Mouse (Mus musculus) limb, embryonic 14.5 days (tissue): ENCODE measurements at regions not wholly inside any gene's neighbourhood (a gene's known extent, or its start where the extent isn't known, plus 50 kb on each side); places are given as distances from the start of the nearest gene placed in this dataset.

ENCODE experiments used
- ATAC-seq: fragments of 200-750 bp; cut with Nextera tagmentation; 2 replicates; pipeline ENCODE4 v1.8.0; 2017; ENCODE audit warnings: low read depth, moderate number of reproducible peaks, moderate TSS enrichment; ENCODE audit not compliant: low FRiP score
- DNase-seq: peaks from one replicate; pipeline ENCODE4 v3.0.0-alpha.2; 2015; ENCODE audit warnings: low spot score
- H3K27ac ChIP-seq: fragments of 300-500 bp; sonication (generic); replicated peaks from 2 replicates; pipeline ENCODE4 v1.5.1; 2014; ENCODE audit warnings: low read depth, mild to moderate bottlenecking, low read length, moderate library complexity, mixed read lengths
- H3K27me3 ChIP-seq: fragments of 300-500 bp; sonication (generic); 2 replicates; pipeline ENCODE4 v1.6.1; 2014; ENCODE audit warnings: low read length, mixed read lengths; ENCODE audit not compliant: control insufficient read depth, insufficient read depth
- H3K36me3 ChIP-seq: fragments of 300-500 bp; sonication (generic); 2 replicates; pipeline ENCODE4 v1.6.1; 2014; ENCODE audit warnings: mild to moderate bottlenecking, low read length, moderate library complexity, mixed read lengths; ENCODE audit not compliant: control insufficient read depth, insufficient read depth
- H3K4me1 ChIP-seq: fragments of 300-500 bp; sonication (generic); 2 replicates; pipeline ENCODE4 v1.6.1; 2014; ENCODE audit warnings: antibody characterized with exemption, low read length, mixed read lengths; ENCODE audit not compliant: control insufficient read depth, insufficient read depth
- H3K4me2 ChIP-seq: fragments of 300-500 bp; sonication (generic); replicated peaks from 2 replicates; pipeline ENCODE4 v1.6.1; 2014; ENCODE audit warnings: low read depth, mild to moderate bottlenecking, low read length, moderate library complexity; ENCODE audit not compliant: severe bottlenecking
- H3K4me3 ChIP-seq: fragments of 300-500 bp; sonication (generic); replicated peaks from 2 replicates; pipeline ENCODE4 v1.5.1; 2014; ENCODE audit warnings: low read length
- H3K9ac ChIP-seq: fragments of 300-500 bp; sonication (generic); 2 replicates; pipeline ENCODE4 v1.6.1; 2014; ENCODE audit warnings: mild to moderate bottlenecking, low read depth, low read length, moderate library complexity; ENCODE audit not compliant: severe bottlenecking
- H3K9me3 ChIP-seq: fragments of 300-500 bp; sonication (generic); 2 replicates; pipeline ENCODE4 v1.6.1; 2016; ENCODE audit warnings: low read length; ENCODE audit not compliant: control insufficient read depth
- POLR2A ChIP-seq: fragments of 200-500 bp; IDR thresholded peaks from 2 replicates; pipeline ENCODE4 v1.8.0; 2012; ENCODE audit warnings: inconsistent platforms, mild to moderate bottlenecking, moderate library complexity, borderline replicate concordance; ENCODE audit not compliant: insufficient read depth, insufficient read length; ENCODE audit errors: extremely low read depth
- WGBS: fragments of 180-500 bp; shearing (Covaris S2); extraction: QIAGEN DNeasy Blood & Tissue Kit; methylation state at CpG from one replicate; pipeline ENCODE4 v1.1.7; 2014; 5-methylcytosine and 5-hydroxymethylcytosine counted together

GRCm38 (mm10) chr11:31746939-31747338 lies 75.3 kb upstream of the Bod1 start:
- TF ChIP-seq POLR2A = no peak
- DNase-seq (no peak), ATAC-seq (no peak)
- 72% methylated on average over 8 of the region's 8 CpGs for WGBS
- H3K4me3 ChIP-seq = no peak overlapping the region
- H3K9me3 ChIP-seq = no peaks in the 10 kb centered on the region
- peaks cover 5% of the 10 kb centered on the region; the same call in 1 of the 2 replicates for H3K4me1 ChIP-seq
- no peak overlapping the region for H3K9ac ChIP-seq
- no peak overlapping the region for H3K4me2 ChIP-seq
- H3K36me3 ChIP-seq = no peaks in the 10 kb centered on the region
- no peak overlapping the region for H3K27ac ChIP-seq
- no peaks in the 10 kb centered on the region for H3K27me3 ChIP-seq

- no peak overlapping the region for H3K4me2 ChIP-seq
- H3K27me3 ChIP-seq = no peaks in the 10 kb centered on the region
- 70% methylated on average over 5 of the region's 5 CpGs for WGBS
- no peaks in the 10 kb centered on the region for H3K9me3 ChIP-seq
- H3K4me1 ChIP-seq = peaks cover 5% of the 10 kb centered on the region; the same call in 1 of the 2 replicates
- H3K27ac ChIP-seq = no peak overlapping the region
- ATAC-seq (no peak), DNase-seq (no peak)
- no peaks in the 10 kb centered on the region for H3K36me3 ChIP-seq
- no peak overlapping the region for H3K9ac ChIP-seq
- TF ChIP-seq POLR2A = no peak
- no peak overlapping the region for H3K4me3 ChIP-seq
Observed at GRCm38 (mm10) chr11:31748275-31748815, 76.7 kb upstream of the Bod1 start.

GRCm38 (mm10) chr11:31751274-31751673 lies 79.6 kb upstream of the Bod1 start:
- WGBS = 67% methylated on average over 1 of the region's 1 CpGs
- H3K4me2 ChIP-seq = no peak overlapping the region
- no peak for DNase-seq
- H3K9me3 ChIP-seq = no peaks in the 10 kb centered on the region
- no peak for ATAC-seq
- H3K9ac ChIP-seq = no peak overlapping the region
- no peaks in the 10 kb centered on the region for H3K36me3 ChIP-seq
- TF ChIP-seq POLR2A = no peak
- H3K4me3 ChIP-seq = no peak overlapping the region
- H3K27me3 ChIP-seq = no peaks in the 10 kb centered on the region
- peaks cover 5% of the 10 kb centered on the region; the same call in 1 of the 2 replicates for H3K4me1 ChIP-seq
- no peak overlapping the region for H3K27ac ChIP-seq

GRCm38 (mm10) chr11:31753211-31753610 lies 81.5 kb upstream of the Bod1 start:
- Histone ChIP-seq H3K27ac (no peak overlapping the region), H3K9ac (no peak overlapping the region), H3K4me3 (no peak overlapping the region), H3K9me3 (no peaks in the 10 kb centered on the region), H3K4me2 (no peak overlapping the region), H3K27me3 (no peaks in the 10 kb centered on the region), H3K4me1 (no peaks in the 10 kb centered on the region), H3K36me3 (no peaks in the 10 kb centered on the region)
- no peak for DNase-seq
- no peak for ATAC-seq
- TF ChIP-seq POLR2A = no peak
- WGBS = 74% methylated on average over 3 of the region's 3 CpGs

- ATAC-seq (no peak), DNase-seq (no peak)
- Histone ChIP-seq H3K9me3 (no peaks in the 10 kb centered on the region), H3K4me3 (no peak overlapping the region), H3K27ac (no peak overlapping the region), H3K36me3 (no peaks in the 10 kb centered on the region), H3K4me1 (no peaks in the 10 kb centered on the region), H3K4me2 (no peak overlapping the region), H3K9ac (no peak overlapping the region), H3K27me3 (no peaks in the 10 kb centered on the region)
- 26% methylated on average over 5 of the region's 5 CpGs for WGBS
- no peak for TF ChIP-seq POLR2A
Observed at GRCm38 (mm10) chr11:31753711-31754161, 82.1 kb upstream of the Bod1 start.

GRCm38 (mm10) chr11:31754416-31754815 lies 82.7 kb upstream of the Bod1 start:
- Histone ChIP-seq H3K9ac (no peak overlapping the region), H3K27me3 (no peaks in the 10 kb centered on the region), H3K4me1 (no peaks in the 10 kb centered on the region), H3K9me3 (no peaks in the 10 kb centered on the region), H3K4me3 (no peak overlapping the region), H3K36me3 (no peaks in the 10 kb centered on the region), H3K4me2 (no peak overlapping the region), H3K27ac (no peak overlapping the region)
- TF ChIP-seq POLR2A = no peak
- DNase-seq = no peak
- ATAC-seq = no peak
- 38% methylated on average over 4 of the region's 4 CpGs for WGBS
